In the genomic region with DNA sequence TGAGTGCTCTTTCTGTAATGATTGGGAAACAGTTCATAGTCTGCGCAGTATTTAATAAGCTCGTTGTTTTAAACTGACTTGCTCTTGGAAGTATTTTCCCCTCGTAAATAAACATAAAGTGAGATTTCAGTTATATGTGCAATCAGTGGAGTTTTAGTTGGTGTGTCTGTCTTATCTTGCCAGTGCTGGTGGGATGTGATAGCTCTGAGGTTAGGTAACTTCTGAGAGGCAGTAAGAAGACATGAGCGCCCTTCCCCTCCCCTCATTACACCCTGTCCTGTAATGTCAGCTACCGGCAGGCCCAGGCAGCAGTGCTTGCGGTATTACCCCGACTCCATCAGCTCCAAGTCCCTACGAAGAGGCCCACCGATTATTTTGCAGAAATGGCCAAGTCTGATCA, we compare ENCODE assay signal across 10 mouse cellular contexts. TPM values are rescaled to one million over a fixed set of nuclear protein-coding genes. Genes with fewer than 3 reads are reported as not detected.
DNase-seq lines count a peak whose midpoint lies in the region; ATAC-seq and TF ChIP-seq lines count a peak whose summit lies in the region.
"Had no signal": no experiment of that assay in that cellular context is flagged by ENCODE, and none has a peak within 500 bp of the region (broad histone marks: within the 10 kb centered on the region; RNA-seq: fewer than 3 reads in every experiment).

No protein-coding gene starts in this region.

- TF ChIP-seq EP300 in ES-Bruce4 (IDR thresholded peaks at IDR 0.05; ENCODE audit: insufficient read depth, low read depth, low read length) = no peak

- no peaks in the 10 kb centered on the region for H3K4me1 ChIP-seq in ES-Bruce4 (ENCODE audit: control insufficient read depth, insufficient read depth, low read length)
- no peaks in the 10 kb centered on the region for H3K4me1 ChIP-seq in hindbrain, embryonic 11.5 days (replicated peaks; ENCODE audit: control insufficient read depth, insufficient read depth, low read length)
- H3K4me1 ChIP-seq in liver, embryonic 16.5 days (ENCODE audit: control insufficient read depth, low read depth, low read length) = peaks cover 14% of the 10 kb centered on the region

- WGBS in hindbrain, embryonic 11.5 days = 87% methylated on average over 9 of the region's 9 CpGs
- 33% methylated on average over 9 of the region's 9 CpGs for WGBS in liver, embryonic 16.5 days (ENCODE audit: insufficient replicate concordance)

- DNase-seq in gastrocnemius, adult 2 months = no peak
- DNase-seq in gastrocnemius, postnatal 14 days = no peak
- no peak for DNase-seq in hindbrain, embryonic 11.5 days (ENCODE audit: low spot score)
- no peak for DNase-seq in ovary, postnatal 10 days (ENCODE audit: low spot score)
- no peak for DNase-seq in frontal cortex, adult 2 months (ENCODE audit: extremely low spot score in 1 of 2, low spot score in 1 of 2)
- no peak for DNase-seq in frontal cortex, postnatal 36 days (ENCODE audit: low spot score in 2 of 2)
- DNase-seq: kidney, postnatal 14 days had no signal

- H3K36me3 ChIP-seq in ES-Bruce4 (ENCODE audit: control insufficient read depth, insufficient read depth, low read length, poor library complexity, severe bottlenecking) = peaks cover 36% of the 10 kb centered on the region
- H3K36me3 ChIP-seq in hindbrain, embryonic 11.5 days (ENCODE audit: control insufficient read depth, insufficient read depth, low read length) = peaks cover 9% of the 10 kb centered on the region; the same call in 1 of the 2 replicates
- peaks cover 18% of the 10 kb centered on the region for H3K36me3 ChIP-seq in liver, embryonic 16.5 days (ENCODE audit: control insufficient read depth, insufficient read depth)

- intact Hi-C loops in gastrocnemius, adult 2 months (cut with DNase I) = no loop called here
- intact Hi-C loops in gastrocnemius, postnatal 14 days (cut with DNase I; ENCODE audit: low total_unique reads) = no loop called here

- no peaks in the 10 kb centered on the region for H3K9me3 ChIP-seq in ES-Bruce4 (replicated peaks; ENCODE audit: control insufficient read depth, insufficient read depth, low read length, poor library complexity, severe bottlenecking)
- no peaks in the 10 kb centered on the region for H3K9me3 ChIP-seq in hindbrain, embryonic 11.5 days (ENCODE audit: control insufficient read depth, low read length)
- no peaks in the 10 kb centered on the region for H3K9me3 ChIP-seq in liver, embryonic 16.5 days (replicated peaks; ENCODE audit: control insufficient read depth, low read length)

- H3K9ac ChIP-seq in ES-Bruce4 (ENCODE audit: low read depth, poor library complexity, severe bottlenecking) = peak overlapping the region; percentile 73
- no peak overlapping the region; the same call in 1 of the 2 replicates for H3K9ac ChIP-seq in hindbrain, embryonic 11.5 days (ENCODE audit: low read depth, low read length)
- no peak overlapping the region for H3K9ac ChIP-seq in liver, embryonic 16.5 days (ENCODE audit: low read depth, low read length)

- H3K27ac ChIP-seq in gastrocnemius, adult 2 months = no peak overlapping the region
- H3K27ac ChIP-seq in ES-Bruce4 (ENCODE audit: insufficient read depth, low read length) = no peak overlapping the region
- no peak overlapping the region for H3K27ac ChIP-seq in hindbrain, embryonic 11.5 days (ENCODE audit: low read depth, low read length)
- H3K27ac ChIP-seq in liver, embryonic 16.5 days (ENCODE audit: low read length) = no peak overlapping the region

- peak overlapping the region; percentile 77 for H3K4me3 ChIP-seq in gastrocnemius, adult 2 months
- peak overlapping the region; percentile 36; the same call in 1 of the 2 replicates for H3K4me3 ChIP-seq in ES-Bruce4 (ENCODE audit: low read depth, low read length)
- peak overlapping the region; percentile 86 for H3K4me3 ChIP-seq in hindbrain, embryonic 11.5 days (ENCODE audit: low read depth, low read length)
- peak overlapping the region; percentile 85 for H3K4me3 ChIP-seq in liver, embryonic 16.5 days (ENCODE audit: low read depth, low read length)

- TF ChIP-seq POLR2A in ES-Bruce4 (IDR thresholded peaks at IDR 0.05; ENCODE audit: insufficient read depth, low read length) = no peak

- ATAC-seq in hindbrain, embryonic 11.5 days (ENCODE audit: low FRiP score) = no peak
- ATAC-seq in liver, embryonic 16.5 days (ENCODE audit: low read depth) = no peak

- no peak for TF ChIP-seq CTCF in gastrocnemius, adult 2 months (IDR thresholded peaks at IDR 0.05)
- no peak for TF ChIP-seq CTCF in ES-Bruce4 (IDR thresholded peaks at IDR 0.05; ENCODE audit: low read depth, low read length)

- H3K4me2 ChIP-seq in hindbrain, embryonic 11.5 days (replicated peaks; ENCODE audit: low read depth, low read length) = peak overlapping the region; percentile 93
- peak overlapping the region; percentile 93 for H3K4me2 ChIP-seq in liver, embryonic 16.5 days (ENCODE audit: low read depth, low read length)

- no peaks in the 10 kb centered on the region for H3K27me3 ChIP-seq in ES-Bruce4 (ENCODE audit: control insufficient read depth, insufficient read depth, low read length, poor library complexity, severe bottlenecking)
- H3K27me3 ChIP-seq in hindbrain, embryonic 11.5 days (ENCODE audit: control insufficient read depth, insufficient read depth, low read length) = no peaks in the 10 kb centered on the region
- H3K27me3 ChIP-seq in liver, embryonic 16.5 days (ENCODE audit: control insufficient read depth, insufficient read depth, low read depth, low read length) = no peaks in the 10 kb centered on the region

RNA-seq across cellular contexts. Expression of gene Ebna1bp2, which starts 1.2 kb away (rescaled TPM):
- 10 to 100 TPM; 24.9 to 26.7 TPM for total RNA-seq in gastrocnemius, adult 2 months (2021)
- 10 to 100 TPM; 30.1 to 33.5 TPM for total RNA-seq in gastrocnemius, postnatal 14 days (2021)
- polyA plus RNA-seq in ES-Bruce4 (2011; ENCODE audit: insufficient read depth, insufficient read length, low read depth, missing spikeins) = 126 and 137 TPM in 2 replicates
- 192 and 193 TPM in 2 replicates for polyA plus RNA-seq in hindbrain, embryonic 11.5 days (2014; fragmentation: Nextera tagmentation; extraction: Ambion mirVana)
- 55.9 and 58.3 TPM in 2 replicates for polyA plus RNA-seq in liver, embryonic 16.5 days (2015; fragmentation: Nextera tagmentation; extraction: Ambion mirVana)
- 49.0 and 54.8 TPM in 2 replicates for polyA plus RNA-seq in frontal cortex, adult 2 months (2012; rRNA removed)

RNA-seq across cellular contexts. Expression of gene Cfap57, which starts 1.2 kb away (rescaled TPM):
- total RNA-seq in gastrocnemius, adult 2 months (2021) = not detected
- not detected for total RNA-seq in gastrocnemius, postnatal 14 days (2021)
- not detected in 2 replicates for polyA plus RNA-seq in ES-Bruce4 (2011; ENCODE audit: insufficient read depth, insufficient read length, low read depth, missing spikeins)
- 1.5 and 2.0 TPM in 2 replicates for polyA plus RNA-seq in hindbrain, embryonic 11.5 days (2014; fragmentation: Nextera tagmentation; extraction: Ambion mirVana)
- 0.74 and 0.91 TPM in 2 replicates for polyA plus RNA-seq in liver, embryonic 16.5 days (2015; fragmentation: Nextera tagmentation; extraction: Ambion mirVana)
- 0.36 and 0.50 TPM in 2 replicates for polyA plus RNA-seq in frontal cortex, adult 2 months (2012; rRNA removed)
- polyA plus RNA-seq: spleen, adult 2 months had no signal

RNA-seq across cellular contexts. Expression of gene Olfr62, which starts 37.0 kb away (rescaled TPM):
- total RNA-seq in gastrocnemius, adult 2 months (2021) = not detected
- not detected for total RNA-seq in gastrocnemius, postnatal 14 days (2021)
- not detected in 2 replicates for polyA plus RNA-seq in ES-Bruce4 (2011; ENCODE audit: insufficient read depth, insufficient read length, low read depth, missing spikeins)
- not detected in 2 replicates for polyA plus RNA-seq in hindbrain, embryonic 11.5 days (2014; fragmentation: Nextera tagmentation; extraction: Ambion mirVana)
- not detected in 2 replicates for polyA plus RNA-seq in liver, embryonic 16.5 days (2015; fragmentation: Nextera tagmentation; extraction: Ambion mirVana)
- polyA plus RNA-seq in frontal cortex, adult 2 months (2012; rRNA removed) = not detected in 2 replicates
- polyA plus RNA-seq: spleen, adult 2 months had no signal

Comparison
In these comparisons a context has a peak if more than half of its experiments do, and no peak if none do; other contexts are left out.
1. H3K4me3 ChIP-seq: peak in every context shown above with its lines; median percentile 86 in hindbrain, embryonic 11.5 days; 85 in liver, embryonic 16.5 days; 77 in gastrocnemius, adult 2 months; 36 in ES-Bruce4.